Mouse (Mus musculus): ENCODE data around the gene T.

GRCm38 (mm10) chr17:8468716-8469344 is 34.6 kb downstream of the T start:
- TF ChIP-seq POLR2A (IDR thresholded peaks at IDR 0.05; ENCODE audit: extremely low read depth, insufficient read depth, low read length) = no peak
- TF ChIP-seq CTCF (IDR thresholded peaks at IDR 0.05; ENCODE audit: low read depth, low read length) = peak; percentile 87
